Mouse (Mus musculus): ENCODE data around the gene Sesn3.
"Not testable (repeated sequence)": the region's sequence is repeated elsewhere in the genome, so short reads cannot be mapped to it uniquely, and the experiment has no call there.

The Sesn3 gene

GRCm38 (mm10) chr9:14274986-14275720 is at the start of gene Sesn3:
Gene Sesn3, plus strand, starts transcription at chr9:14275067.
- DNase-seq (ENCODE audit: low read depth, low spot score), result peak; percentile 94

DNA sequence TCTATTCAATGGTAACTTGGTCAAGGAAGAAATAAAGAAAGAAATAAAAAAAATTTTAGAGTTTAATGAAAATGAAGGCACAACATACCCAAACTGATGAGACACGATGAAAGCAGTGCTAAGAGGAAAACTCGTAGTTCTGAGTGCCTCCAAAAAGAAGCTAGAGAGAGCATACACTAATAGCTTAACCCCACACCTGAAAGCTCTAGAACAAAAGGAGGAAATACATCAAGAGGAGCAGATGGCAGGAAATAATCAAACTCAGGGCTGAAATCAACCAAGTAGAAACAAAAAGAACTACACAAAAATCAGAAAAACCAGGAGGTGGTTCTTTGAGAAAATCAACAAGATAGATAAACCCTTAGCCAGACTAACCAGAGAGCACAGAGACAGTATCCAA is 47.8 kb upstream of the Sesn3 start:
- not testable (repeated sequence) for DNase-seq (ENCODE audit: low read depth, low spot score)

DNA sequence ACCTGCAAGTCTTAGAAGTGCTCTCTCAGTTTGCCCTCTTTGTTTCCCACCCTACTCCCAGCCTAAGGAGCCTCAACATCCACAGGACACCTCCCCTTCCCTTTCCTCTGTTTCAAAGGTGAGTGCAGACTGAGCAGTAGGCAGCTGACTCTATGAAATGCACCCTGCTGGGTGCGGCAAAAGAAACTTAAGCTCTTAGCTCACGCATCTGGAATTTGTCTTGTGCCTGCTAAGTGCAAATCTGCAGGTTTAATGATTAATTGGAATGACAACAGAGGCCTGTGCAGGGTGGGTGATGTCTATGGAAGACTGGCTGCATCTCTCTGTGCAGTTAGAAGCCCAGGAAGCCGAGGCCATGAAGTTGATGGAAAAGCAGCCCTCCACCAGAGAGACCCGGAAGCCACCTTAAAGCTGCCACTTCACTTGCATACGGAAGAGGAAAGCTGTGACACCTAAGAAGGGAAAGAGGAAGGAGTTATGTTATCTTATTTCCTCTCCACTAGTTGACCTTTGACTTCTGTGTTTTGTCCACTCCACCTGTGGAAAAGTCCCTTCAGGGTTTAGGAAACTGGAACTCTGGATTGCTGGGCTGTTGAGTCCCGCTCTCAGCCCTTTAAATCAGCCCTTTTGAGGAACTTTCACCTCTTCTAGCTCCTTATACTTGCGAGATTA is 41.0 kb upstream of the Sesn3 start:
- no peak for DNase-seq (ENCODE audit: low read depth, low spot score)

GRCm38 (mm10) chr9:14235286-14235685 is 39.6 kb upstream of the Sesn3 start:
- no peak for DNase-seq (ENCODE audit: low read depth, low spot score)

- not testable (repeated sequence) for DNase-seq (ENCODE audit: low read depth, low spot score)
These were observed 33.9 kb upstream of the Sesn3 start for GRCm38 (mm10) chr9:14241003-14241402.

GRCm38 (mm10) chr9:14242308-14242707 is 32.6 kb upstream of the Sesn3 start:
- DNase-seq (ENCODE audit: low read depth, low spot score), result no peak

- peak; percentile 70 for DNase-seq (ENCODE audit: low read depth, low spot score)
These were observed 30.3 kb upstream of the Sesn3 start for GRCm38 (mm10) chr9:14244528-14244927.

- no peak for DNase-seq (ENCODE audit: low read depth, low spot score)
These were observed 29.8 kb upstream of the Sesn3 start for GRCm38 (mm10) chr9:14245013-14245586.

GRCm38 (mm10) chr9:14246016-14246799 is 28.7 kb upstream of the Sesn3 start:
- no peak for DNase-seq (ENCODE audit: low read depth, low spot score)

GRCm38 (mm10) chr9:14247480-14248208 is 27.2 kb upstream of the Sesn3 start:
- DNase-seq (ENCODE audit: low read depth, low spot score), result no peak

- DNase-seq (ENCODE audit: low read depth, low spot score), result peak; percentile 35
These were observed 26.7 kb upstream of the Sesn3 start for GRCm38 (mm10) chr9:14248209-14248596.

GRCm38 (mm10) chr9:14261150-14261549 is 13.7 kb upstream of the Sesn3 start:
- DNase-seq (ENCODE audit: low read depth, low spot score), result no peak

DNA sequence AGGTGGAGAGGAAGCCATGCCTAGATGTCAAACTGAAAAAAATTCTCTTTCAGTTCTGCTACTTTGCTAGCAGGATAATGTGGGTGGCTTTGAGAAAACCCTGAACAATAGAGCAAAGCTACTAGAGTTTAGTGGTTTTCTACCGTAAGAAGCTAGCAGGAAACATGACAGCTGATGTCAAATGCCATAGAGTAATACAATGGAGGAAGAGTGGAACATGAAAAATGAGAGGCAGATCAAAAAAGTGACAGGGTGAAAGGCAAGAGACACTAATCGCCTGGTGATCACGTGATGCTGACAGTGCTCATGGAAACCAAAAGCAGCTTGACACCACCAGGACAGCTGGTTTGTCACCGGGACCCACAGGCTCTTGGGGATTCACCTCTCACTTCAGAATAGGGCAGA is 12.3 kb upstream of the Sesn3 start:
- DNase-seq (ENCODE audit: low read depth, low spot score), result peak; percentile 77

GRCm38 (mm10) chr9:14266470-14266869 is 8.4 kb upstream of the Sesn3 start:
- DNase-seq (ENCODE audit: low read depth, low spot score), result no peak

- no peak for DNase-seq (ENCODE audit: low read depth, low spot score)
These were observed 6.3 kb upstream of the Sesn3 start for GRCm38 (mm10) chr9:14268578-14268977.

DNA sequence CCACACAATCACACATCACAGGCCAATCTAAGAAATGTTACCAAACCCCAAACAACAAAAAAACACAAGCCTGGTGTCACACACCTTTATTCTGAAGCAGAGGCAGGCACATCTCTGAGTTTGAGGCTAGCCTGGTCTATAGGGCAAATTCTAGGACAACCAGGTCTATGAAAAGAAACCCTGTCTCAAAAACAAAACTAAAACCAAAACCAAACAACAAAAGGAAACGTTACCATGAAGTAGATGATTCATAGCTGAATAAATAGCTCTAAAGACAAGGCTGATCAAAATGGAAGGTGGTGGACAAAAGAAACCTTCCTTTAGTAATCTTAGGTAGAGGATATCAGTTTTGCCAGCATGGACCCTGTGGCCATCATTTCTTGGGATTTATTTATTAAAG is 1.9 kb upstream of the Sesn3 start:
- DNase-seq (ENCODE audit: low read depth, low spot score), result peak; percentile 49

GRCm38 (mm10) chr9:14274586-14274985 is 281 bp upstream of the Sesn3 start:
- no peak for DNase-seq (ENCODE audit: low read depth, low spot score)

- DNase-seq (ENCODE audit: low read depth, low spot score), result peak; percentile 99
These were observed 1.1 kb downstream of the Sesn3 start for GRCm38 (mm10) chr9:14275792-14276480.

- DNase-seq (ENCODE audit: low read depth, low spot score), result no peak
These were observed 1.8 kb downstream of the Sesn3 start for GRCm38 (mm10) chr9:14276481-14277287.

Measured in CD4-positive helper T cell, adult 2 months (primary cell).